Comparison of ENCODE assay signal across 8 mouse cellular contexts in genomic region chr10:53379709-53380106, GRCm38 (mm10). TPM values are rescaled to one million over a fixed set of nuclear protein-coding genes. Genes with fewer than 3 reads are reported as not detected.
DNase-seq lines count a peak whose midpoint lies in the region; ATAC-seq and TF ChIP-seq lines count a peak whose summit lies in the region.

TSS of gene Cep85l (minus strand) at chr10:53379947.

- WGBS in heart, embryonic 13.5 days, result 0% methylated on average over 30 of the region's 31 CpGs
- WGBS in liver, embryonic 11.5 days, result 1% methylated on average over 31 of the region's 31 CpGs

- H3K4me1 ChIP-seq in brown adipose tissue, adult 24 weeks (ENCODE audit: control insufficient read depth, insufficient read depth, insufficient read length, low read length), result peaks cover 5% of the 10 kb centered on the region
- peaks cover 26% of the 10 kb centered on the region for H3K4me1 ChIP-seq in heart, embryonic 13.5 days
- peaks cover 3% of the 10 kb centered on the region; the same call in 1 of the 2 replicates for H3K4me1 ChIP-seq in liver, embryonic 11.5 days (replicated peaks; ENCODE audit: control insufficient read depth, insufficient read depth, low read length)

- peak within 1 kb of the TSS; percentile 92 for H3K27ac ChIP-seq in brown adipose tissue, adult 24 weeks (replicated peaks; ENCODE audit: low read depth, low read length)
- H3K27ac ChIP-seq in heart, embryonic 13.5 days (replicated peaks), result peak within 1 kb of the TSS; percentile 96
- peak within 1 kb of the TSS; percentile 81 for H3K27ac ChIP-seq in liver, embryonic 11.5 days (ENCODE audit: low read depth, low read length)

- peak; percentile 95 for DNase-seq in kidney, postnatal 10 days
- peak; percentile 93 for DNase-seq in liver, embryonic 11.5 days (ENCODE audit: low spot score)
- DNase-seq in splenic B cell, adult 2 months (ENCODE audit: low read depth, low spot score), result peak; percentile 88

- peak; percentile 89 for TF ChIP-seq POLR2A in myocyte (IDR thresholded peaks at IDR 0.05; ENCODE audit: insufficient read length, low read depth)

- H3K4me3 ChIP-seq in brown adipose tissue, adult 24 weeks (ENCODE audit: insufficient read depth, low read depth, low read length), result peak within 1 kb of the TSS; percentile 97
- peak within 1 kb of the TSS; percentile 95 for H3K4me3 ChIP-seq in heart, embryonic 13.5 days
- peak within 1 kb of the TSS; percentile 92 for H3K4me3 ChIP-seq in liver, embryonic 11.5 days (ENCODE audit: low read depth, low read length)
- peak within 1 kb of the TSS; percentile 39 for H3K4me3 ChIP-seq in myocyte

- peak within 1 kb of the TSS; percentile 65 for H3ac ChIP-seq in myocyte (ENCODE audit: control insufficient read depth, insufficient read length)

- peaks cover 16% of the 10 kb centered on the region for H3K79me2 ChIP-seq in myocyte (ENCODE audit: control insufficient read depth, insufficient read depth)

- ATAC-seq in CD4-positive, CD25-positive, alpha-beta regulatory T cell, adult 4 months, result peak; percentile 81
- ATAC-seq in erythroid progenitor cell, adult 5-6 weeks (replicated peaks; ENCODE audit: low FRiP score, poor library complexity, severe bottlenecking), result peak; percentile 94
- peak; percentile 89 for ATAC-seq in heart, embryonic 13.5 days (ENCODE audit: extremely low read depth, insufficient number of reproducible peaks, low FRiP score, low TSS enrichment)
- peak; percentile 99 for ATAC-seq in liver, embryonic 11.5 days (replicated peaks; ENCODE audit: low FRiP score)

- peak within 1 kb of the TSS; percentile 100 for H3K9ac ChIP-seq in heart, embryonic 13.5 days
- H3K9ac ChIP-seq in liver, embryonic 11.5 days (ENCODE audit: low read depth, low read length), result peak within 1 kb of the TSS; percentile 82

- H3K9me3 ChIP-seq in heart, embryonic 13.5 days, result no peaks in the 10 kb centered on the region
- no peaks in the 10 kb centered on the region for H3K9me3 ChIP-seq in liver, embryonic 11.5 days (ENCODE audit: control insufficient read depth, low read length)

- no peaks in the 10 kb centered on the region for H3K27me3 ChIP-seq in heart, embryonic 13.5 days (replicated peaks)
- no peaks in the 10 kb centered on the region for H3K27me3 ChIP-seq in liver, embryonic 11.5 days (replicated peaks; ENCODE audit: control insufficient read depth, insufficient read depth, low read length)
- no peaks in the 10 kb centered on the region for H3K27me3 ChIP-seq in myocyte (ENCODE audit: control insufficient read depth, insufficient read depth, insufficient read length)
- no peaks in the 10 kb centered on the region for H3K27me3 ChIP-seq in splenic B cell, adult 2 months (ENCODE audit: control insufficient read depth, insufficient read depth, low read length, poor library complexity, severe bottlenecking)

- no peaks in the 10 kb centered on the region for H3K36me3 ChIP-seq in heart, embryonic 13.5 days
- no peaks in the 10 kb centered on the region for H3K36me3 ChIP-seq in liver, embryonic 11.5 days (ENCODE audit: control insufficient read depth, insufficient read depth, low read length)
- no peaks in the 10 kb centered on the region for H3K36me3 ChIP-seq in myocyte (ENCODE audit: control insufficient read depth, insufficient read depth)
- no peaks in the 10 kb centered on the region for H3K36me3 ChIP-seq in splenic B cell, adult 2 months (ENCODE audit: control insufficient read depth, insufficient read depth, low read length, poor library complexity, severe bottlenecking)

- H3K4me2 ChIP-seq in heart, embryonic 13.5 days, result peak within 1 kb of the TSS; percentile 76
- peak within 1 kb of the TSS; percentile 69 for H3K4me2 ChIP-seq in liver, embryonic 11.5 days
- H3K4me2 ChIP-seq in myocyte (ENCODE audit: low read depth), result peak within 1 kb of the TSS; percentile 87

TF ChIP-seq in myocyte, 11 proteins besides CTCF, POLR2A, EP300 and RAD21:
- TF ChIP-seq TCF3 (IDR thresholded peaks at IDR 0.05; ENCODE audit: insufficient read length, low read depth) (no peak), MYOG (IDR thresholded peaks at IDR 0.05; ENCODE audit: control insufficient read depth in 1 of 3, insufficient read depth in 1 of 3, insufficient read length in 2 of 3, low read depth in 2 of 3) (peak in 1 of 3 experiments; percentile 35), USF1 (IDR thresholded peaks at IDR 0.05; ENCODE audit: low read depth) (no peak), MAX (IDR thresholded peaks at IDR 0.05; ENCODE audit: low read depth) (no peak), MYOD1 (IDR thresholded peaks at IDR 0.05; ENCODE audit: control insufficient read depth in 1 of 3, insufficient read length in 2 of 3, low read depth in 2 of 3) (peak in 1 of 3 experiments; percentile 13), REST (IDR thresholded peaks at IDR 0.05; ENCODE audit: insufficient read depth, insufficient read length) (no peak), POLR2AphosphoS2 (IDR thresholded peaks at IDR 0.05; ENCODE audit: insufficient read length, low read depth) (peak; percentile 85), CEBPB (IDR thresholded peaks at IDR 0.05; ENCODE audit: insufficient read depth, poor library complexity, severe bottlenecking) (no peak), E2F4 (IDR thresholded peaks at IDR 0.05; ENCODE audit: insufficient read depth) (no peak), TCF12 (IDR thresholded peaks at IDR 0.05; ENCODE audit: insufficient read depth, poor library complexity, severe bottlenecking) (no peak), SRF (IDR thresholded peaks at IDR 0.05; ENCODE audit: control insufficient read depth, insufficient read length, low read depth) (no peak)

RNA-seq across cellular contexts. Expression of gene Cep85l, which starts in this region (rescaled TPM):
- polyA plus RNA-seq in CD4-positive, CD25-positive, alpha-beta regulatory T cell, adult 4 months (2017; shearing (Covaris generic)), result 1 to 10 TPM; 1.8 to 2.8 TPM
- polyA plus RNA-seq in brown adipose tissue, adult 24 weeks (2012; ENCODE audit: insufficient read depth, insufficient read length, missing spikeins), result 5.7 and 7.8 TPM in 2 replicates
- total RNA-seq in erythroid progenitor cell, adult 5-6 weeks (2015; ENCODE audit: low replicate concordance), result 3.8 and 7.6 TPM in 2 replicates
- 4.9 and 10.9 TPM in 2 replicates for total RNA-seq in erythroid progenitor cell, adult 5-6 weeks (2017; ENCODE audit: low replicate concordance)
- 3.1 and 3.6 TPM in 2 replicates for polyA plus RNA-seq in heart, embryonic 13.5 days (2015; fragmentation: Nextera tagmentation; extraction: Ambion mirVana)
- 2.6 and 3.0 TPM in 2 replicates for polyA plus RNA-seq in liver, embryonic 11.5 days (2014; fragmentation: Nextera tagmentation; extraction: Ambion mirVana)
- 0.72 TPM for polyA plus RNA-seq in myocyte (2012; fragmentation: generic; extraction: Trizol)

Comparison
In these comparisons a context has a peak if more than half of its experiments do, and no peak if none do; other contexts are left out.
1. Peak in every context shown above with its lines: DNase-seq, ATAC-seq, H3K4me3 ChIP-seq and H3K27ac ChIP-seq.
2. H3K4me3 ChIP-seq: peak in every context shown above with its lines; median percentile 97 in brown adipose tissue, adult 24 weeks; 95 in heart, embryonic 13.5 days; 92 in liver, embryonic 11.5 days; 39 in myocyte.